Mouse (Mus musculus): Measurements from ENCODE around the gene Klre1.

DNA sequence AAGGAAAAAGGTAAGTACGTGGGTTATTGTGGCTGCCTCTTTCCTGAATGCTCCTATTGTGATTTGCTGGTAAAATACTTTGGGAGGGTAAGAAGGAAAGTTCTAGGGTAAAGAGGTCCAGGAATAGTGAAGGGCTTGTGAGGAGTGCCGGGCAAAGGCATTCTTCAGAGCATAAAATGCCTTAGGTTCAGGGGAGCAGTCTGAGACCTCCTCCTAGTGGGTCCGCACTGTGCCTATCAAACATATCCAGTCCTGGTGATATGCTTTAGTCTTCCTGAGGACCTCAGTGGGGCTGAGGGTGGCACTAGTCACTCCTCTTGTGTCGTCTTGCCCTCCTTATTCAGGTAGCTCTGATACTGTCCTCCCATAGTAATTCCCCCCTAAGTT lies 18.1 kb upstream of the Klre1 start:
- TF ChIP-seq CTCF (IDR thresholded peaks at IDR 0.05; ENCODE audit: low read depth) (no peak), EP300 (IDR thresholded peaks at IDR 0.05; ENCODE audit: low read depth) (no peak)

Measured in liver, postnatal 0 days (tissue).